Mouse (Mus musculus) liver, adult 2 months (tissue): ENCODE measurements around the gene Bub1b. TPM values are rescaled to one million over a fixed set of nuclear protein-coding genes. Genes with fewer than 3 reads are reported as not detected.

Experiments
- DNase-seq: peaks from one replicate; pipeline ENCODE4 v3.0.0-alpha.2; 2011; ENCODE audit warnings: low read depth, low spot score; ENCODE audit errors: extremely low read depth
- H3K27ac ChIP-seq: fragments of 200-500 bp; replicated peaks from 2 replicates; pipeline ENCODE4 v1.5.1; 2012; ENCODE audit warnings: low read depth, mild to moderate bottlenecking, control low read depth, inconsistent platforms, low read length; ENCODE audit not compliant: insufficient read depth
- H3K27me3 ChIP-seq: fragments of 200-500 bp; 2 replicates; pipeline ENCODE4 v1.6.1; 2012; ENCODE audit warnings: mild to moderate bottlenecking, moderate library complexity, low read length, inconsistent platforms; ENCODE audit not compliant: control insufficient read depth, insufficient read depth
- H3K36me3 ChIP-seq: fragments of 200-500 bp; 2 replicates; pipeline ENCODE4 v1.6.1; 2012; ENCODE audit warnings: low read length, inconsistent platforms; ENCODE audit not compliant: control insufficient read depth, insufficient read depth
- H3K4me1 ChIP-seq: fragments of 200-500 bp; 2 replicates; pipeline ENCODE4 v1.6.1; 2011; ENCODE audit warnings: low read length; ENCODE audit not compliant: control insufficient read depth, insufficient read depth
- H3K4me3 ChIP-seq: fragments of 200-500 bp; 2 replicates; pipeline ENCODE4 v1.5.1; 2011; ENCODE audit warnings: low read depth, mild to moderate bottlenecking, control low read depth, low read length, moderate library complexity; ENCODE audit not compliant: insufficient read depth
- H3K79me2 ChIP-seq: fragments of 200-500 bp; 2 replicates; pipeline ENCODE4 v1.6.1; 2012; ENCODE audit warnings: inconsistent platforms, mild to moderate bottlenecking, low read length, moderate library complexity; ENCODE audit not compliant: control insufficient read depth, insufficient read depth
- H3K9ac ChIP-seq: fragments of 200-500 bp; 2 replicates; pipeline ENCODE4 v1.6.1; 2012; ENCODE audit warnings: low read depth, mild to moderate bottlenecking, control low read depth, inconsistent platforms, low read length
- CTCF ChIP-seq: fragments of 200-500 bp; IDR thresholded peaks from 2 replicates; pipeline ENCODE4 v1.5.1; 2011; ENCODE audit warnings: low read depth, low read length, control low read depth
- POLR2A ChIP-seq: fragments of 200-500 bp; IDR thresholded peaks from 2 replicates; pipeline ENCODE4 v1.6.1; 2011; ENCODE audit warnings: low read length, control low read depth; ENCODE audit not compliant: insufficient read depth; ENCODE audit errors: extremely low read depth
- WGBS: fragments of 180-500 bp; shearing (Covaris S2); methylation state at CpG from one replicate; pipeline ENCODE4 v1.1.7; 2018; 5-methylcytosine and 5-hydroxymethylcytosine counted together
- polyA plus RNA-seq: library from polyadenylated mRNA; depleted of rRNA; stranded (reverse); fragments of >200 nt; gene quantifications from 2 replicates; pipeline ENCODE4 v1.2.3, GENCODE M21; 2012; rRNA removed
- total RNA-seq: library from RNA; depleted of rRNA; stranded (reverse); fragments of >200 nt; gene quantifications from 2 replicates; pipeline ENCODE4 v1.2.3, GENCODE M21; 2014; rRNA removed

The Bub1b gene
- total and polyA plus RNA-seq, 2 experiments = 0.21 to 0.65 TPM

DNA sequence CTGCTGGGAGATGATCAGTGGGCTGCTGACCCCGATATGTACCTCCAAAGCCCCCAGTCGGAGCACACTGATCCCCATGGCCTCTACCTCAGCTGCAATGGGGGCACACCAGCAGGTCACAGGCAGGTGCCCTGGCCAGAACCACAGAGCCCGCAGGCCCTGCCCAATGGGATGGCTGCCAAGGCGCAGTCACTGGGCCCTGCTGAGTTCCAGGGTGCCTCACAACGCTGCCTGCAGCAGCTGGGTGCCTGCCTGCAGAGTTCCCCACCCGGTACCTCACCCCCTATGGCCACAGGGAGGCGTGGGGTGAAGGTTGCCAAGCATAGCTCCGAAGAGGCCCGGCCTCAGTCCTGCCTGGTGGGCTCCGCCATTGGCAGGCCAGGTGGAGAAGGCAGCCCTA, 91.9 kb downstream of the Bub1b start:
- Histone ChIP-seq H3K36me3 (no peaks in the 10 kb centered on the region), H3K9ac (no peak overlapping the region), H3K4me1 (no peaks in the 10 kb centered on the region), H3K27ac (no peak overlapping the region), H3K4me3 (no peak overlapping the region), H3K79me2 (no peaks in the 10 kb centered on the region), H3K27me3 (no peaks in the 10 kb centered on the region)
- DNase-seq = no peak
- 76% methylated on average over 10 of the region's 10 CpGs for WGBS
- TF ChIP-seq CTCF = no peak
- TF ChIP-seq POLR2A = no peak

Other genes starting within 250 kb of the Bub1b start
- not detected in 2 replicates for gene Gpr176, start 224.8 kb upstream of the Bub1b start, total RNA-seq
- not detected in 2 replicates for gene Gpr176, start 224.8 kb upstream of the Bub1b start, polyA plus RNA-seq
- 5.4 and 5.6 TPM in 2 replicates for gene Eif2ak4, start 209.6 kb upstream of the Bub1b start, total RNA-seq
- gene Eif2ak4, start 209.6 kb upstream of the Bub1b start, polyA plus RNA-seq = 4.2 and 4.8 TPM in 2 replicates
- gene Srp14, start 118.5 kb upstream of the Bub1b start, total RNA-seq = 59.7 and 72.8 TPM in 2 replicates
- gene Srp14, start 118.5 kb upstream of the Bub1b start, polyA plus RNA-seq = 33.4 and 37.3 TPM in 2 replicates
- 10.9 and 17.0 TPM in 2 replicates for gene Bmf, start 48.5 kb upstream of the Bub1b start, total RNA-seq
- gene Bmf, start 48.5 kb upstream of the Bub1b start, polyA plus RNA-seq = 3.9 and 5.7 TPM in 2 replicates
- gene Pak6, start 65.1 kb downstream of the Bub1b start, total RNA-seq = 0.07 TPM in 1 of 2 replicates, not detected in the other
- gene Pak6, start 65.1 kb downstream of the Bub1b start, polyA plus RNA-seq = 0.23 and 0.25 TPM in 2 replicates
- gene Ankrd63, start 105.8 kb downstream of the Bub1b start, total RNA-seq = not detected in 2 replicates
- not detected in 2 replicates for gene Ankrd63, start 105.8 kb downstream of the Bub1b start, polyA plus RNA-seq
- 1.2 and 1.7 TPM in 2 replicates for gene Plcb2, start 130.2 kb downstream of the Bub1b start, total RNA-seq
- 0.68 and 0.80 TPM in 2 replicates for gene Plcb2, start 130.2 kb downstream of the Bub1b start, polyA plus RNA-seq
- 4.4 and 5.4 TPM in 2 replicates for gene Inafm2, start 147.5 kb downstream of the Bub1b start, total RNA-seq
- 4.7 TPM in 2 replicates for gene Inafm2, start 147.5 kb downstream of the Bub1b start, polyA plus RNA-seq
- gene Ccdc9b, start 164.4 kb downstream of the Bub1b start, total RNA-seq = 1.1 and 1.9 TPM in 2 replicates
- gene Ccdc9b, start 164.4 kb downstream of the Bub1b start, polyA plus RNA-seq = 0.68 and 0.94 TPM in 2 replicates
- gene Phgr1, start 174.6 kb downstream of the Bub1b start, total RNA-seq = not detected in 2 replicates
- 1.0 and 1.6 TPM in 2 replicates for gene Phgr1, start 174.6 kb downstream of the Bub1b start, polyA plus RNA-seq
- 1.0 and 1.3 TPM in 2 replicates for gene Disp2, start 181.5 kb downstream of the Bub1b start, total RNA-seq
- gene Disp2, start 181.5 kb downstream of the Bub1b start, polyA plus RNA-seq = 1.3 and 1.5 TPM in 2 replicates
- 0.83 and 2.7 TPM in 2 replicates for gene Knstrn, start 215.8 kb downstream of the Bub1b start, total RNA-seq
- 0.11 and 0.22 TPM in 2 replicates for gene Knstrn, start 215.8 kb downstream of the Bub1b start, polyA plus RNA-seq